Mouse (Mus musculus) CH12.LX (cell line): ENCODE results near the gene Runx2.

Experiments
- CTCF ChIP-seq, 2 experiments: IDR thresholded peaks in 1 of 2; conservative IDR thresholded peaks in 1 of 2; 2 replicates each; pipeline ENCODE4 v1.5.1; 2011 to 2012; ENCODE audit warnings: low read depth in 2 of 2, low read length in 2 of 2, improper control_type of control experiment in 1 of 2, inconsistent platforms in 1 of 2, mild to moderate bottlenecking in 1 of 2, moderate library complexity in 1 of 2
- EP300 ChIP-seq: IDR thresholded peaks from 2 replicates; pipeline ENCODE4 v1.6.1; 2011; ENCODE audit warnings: low read length, improper control_type of control experiment
- KAT2A ChIP-seq: IDR thresholded peaks from 2 replicates; pipeline ENCODE4 v1.6.1; 2012; ENCODE audit warnings: low read length, improper control_type of control experiment, inconsistent platforms; ENCODE audit not compliant: insufficient replicate concordance
- NRF1 ChIP-seq: IDR thresholded peaks from 2 replicates; pipeline ENCODE4 v1.6.1; 2014; ENCODE audit warnings: low read depth, mild to moderate bottlenecking, inconsistent platforms, low read length, improper control_type of control experiment, moderate library complexity
- POLR2A ChIP-seq: IDR thresholded peaks from 2 replicates; pipeline ENCODE4 v1.6.1; 2011; ENCODE audit warnings: low read depth, mild to moderate bottlenecking, improper control_type of control experiment, low read length
- RCOR1 ChIP-seq: conservative IDR thresholded peaks from 2 replicates; pipeline ENCODE4 v1.6.1; 2012; ENCODE audit warnings: low read depth, mild to moderate bottlenecking, inconsistent platforms, low read length, improper control_type of control experiment
- UBTF ChIP-seq: IDR thresholded peaks from 2 replicates; pipeline ENCODE4 v1.6.1; 2012; ENCODE audit warnings: low read depth, mild to moderate bottlenecking, inconsistent platforms, low read length, improper control_type of control experiment, moderate library complexity
- USF2 ChIP-seq: conservative IDR thresholded peaks from 2 replicates; pipeline ENCODE4 v1.6.1; 2011; ENCODE audit warnings: low read depth, low read length, improper control_type of control experiment

DNA sequence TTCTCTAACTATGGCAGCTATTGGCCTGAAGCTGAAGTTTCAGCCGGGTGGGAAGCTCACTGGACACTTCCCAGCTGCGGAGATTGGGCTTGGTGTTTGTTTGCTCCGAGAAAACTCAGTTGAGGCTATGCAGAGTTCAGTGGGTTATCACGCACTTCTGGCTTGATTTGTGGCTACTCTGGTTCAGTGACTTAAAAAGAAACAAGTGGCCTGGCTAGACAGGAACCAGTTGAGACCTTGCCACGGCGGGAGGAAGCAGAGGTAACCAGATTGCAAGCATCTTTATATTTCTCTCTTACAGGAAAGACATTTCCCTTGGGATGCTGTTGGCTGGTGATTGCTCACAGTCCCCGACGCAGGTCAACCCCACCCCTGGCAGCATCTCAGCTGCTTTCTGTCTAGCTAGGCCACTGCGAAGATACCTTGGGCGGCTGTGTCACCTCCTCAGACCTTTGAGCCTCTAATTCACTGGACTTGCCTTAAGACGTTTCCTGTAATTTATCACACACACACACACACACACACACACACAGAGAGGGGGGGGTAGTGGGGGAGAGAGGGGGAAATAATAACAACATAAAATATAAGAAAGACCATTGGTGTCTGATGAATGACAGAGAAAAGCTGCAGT lies 324.3 kb downstream of the Runx2 start:
- no peak for TF ChIP-seq POLR2A
- no peak for TF ChIP-seq NRF1
- TF ChIP-seq EP300 = no peak
- no peak for TF ChIP-seq USF2
- TF ChIP-seq CTCF (conservative IDR thresholded peaks at IDR 0.05 in 1 of 2, IDR thresholded peaks at IDR 0.05 in 1 of 2; ENCODE audit: low read depth in 2 of 2, low read length in 2 of 2) = no peak
- TF ChIP-seq UBTF = no peak
- TF ChIP-seq KAT2A = no peak
- no peak for TF ChIP-seq RCOR1
